Mouse (Mus musculus): ENCODE measurements at regions not wholly inside any gene's neighbourhood (a gene's known extent, or its start where the extent isn't known, plus 50 kb on each side); places are given as distances from the start of the nearest gene placed in this dataset.
A peak's percentile ranks its signal among the peaks of the same experiment; 100 is the strongest.

DNA sequence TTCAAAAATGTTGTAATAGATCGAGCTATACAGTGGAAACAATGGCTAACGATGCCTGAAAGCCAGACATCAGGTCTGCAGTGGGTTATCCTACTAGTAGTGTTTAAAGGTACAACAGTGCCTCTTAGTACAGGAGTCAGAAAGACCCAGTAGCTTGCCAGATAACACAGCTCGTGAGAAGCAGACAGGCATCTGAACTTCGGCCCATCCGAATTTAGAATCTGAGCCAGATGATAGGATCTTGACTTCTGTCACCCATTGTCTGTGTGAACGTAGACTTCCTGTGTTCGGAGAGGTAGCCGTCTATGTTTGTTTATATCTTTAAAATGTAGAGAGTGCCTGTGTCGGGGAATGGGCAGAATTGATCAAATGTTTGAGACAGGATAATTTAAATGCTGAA lies 120.5 kb upstream of the Adgrl2 start:
- TF ChIP-seq CTCF (IDR thresholded peaks at IDR 0.05) (no peak), EP300 (IDR thresholded peaks at IDR 0.05) (peak; percentile 42)

Measured in lung, postnatal 0 days (tissue).